Mouse (Mus musculus): ENCODE data around the gene Zfp791. TPM values are rescaled to one million over a fixed set of nuclear protein-coding genes. Genes with fewer than 3 reads are reported as not detected.
A peak's percentile ranks its signal among the peaks of the same experiment; 100 is the strongest.

Gene Zfp791
- polyA plus RNA-seq, 1 experiment from 2014 or later, result 3.1 TPM

GRCm38 (mm10) chr8:85067155-85067554 is 55.7 kb downstream of the Zfp791 start:
- no peaks in the 10 kb centered on the region for H3K27me3 ChIP-seq
- H3K4me2 ChIP-seq, result no peak overlapping the region
- H3K36me3 ChIP-seq, result peaks cover 58% of the 10 kb centered on the region
- 91% methylated on average over 2 of the region's 2 CpGs for WGBS
- H3K9ac ChIP-seq, result no peak overlapping the region
- peaks cover 14% of the 10 kb centered on the region for H3K4me1 ChIP-seq (replicated peaks)
- H3K27ac ChIP-seq, result no peak overlapping the region
- H3K4me3 ChIP-seq, result no peak overlapping the region
- ATAC-seq (ENCODE audit: low FRiP score), result no peak
- no peaks in the 10 kb centered on the region for H3K9me3 ChIP-seq

GRCm38 (mm10) chr8:85065213-85065612 is 57.7 kb downstream of the Zfp791 start:
- Histone ChIP-seq H3K36me3 (peaks cover 62% of the 10 kb centered on the region), H3K4me1 (replicated peaks) (peaks cover 24% of the 10 kb centered on the region), H3K4me3 (no peak overlapping the region), H3K9me3 (no peaks in the 10 kb centered on the region), H3K27me3 (no peaks in the 10 kb centered on the region), H3K27ac (no peak overlapping the region), H3K9ac (no peak overlapping the region), H3K4me2 (no peak overlapping the region)
- ATAC-seq (ENCODE audit: low FRiP score), result no peak
- WGBS, result 43% methylated on average over 2 of the region's 2 CpGs

GRCm38 (mm10) chr8:85062603-85063002 is 60.3 kb downstream of the Zfp791 start:
- no peak overlapping the region for H3K4me3 ChIP-seq
- 94% methylated on average over 4 of the region's 4 CpGs for WGBS
- H3K36me3 ChIP-seq, result peaks cover 47% of the 10 kb centered on the region
- peaks cover 24% of the 10 kb centered on the region for H3K4me1 ChIP-seq (replicated peaks)
- no peak for ATAC-seq (ENCODE audit: low FRiP score)
- no peaks in the 10 kb centered on the region for H3K27me3 ChIP-seq
- no peak overlapping the region for H3K9ac ChIP-seq
- H3K27ac ChIP-seq, result no peak overlapping the region
- peak overlapping the region; percentile 95; the same call in 1 of the 2 replicates for H3K4me2 ChIP-seq
- H3K9me3 ChIP-seq, result no peaks in the 10 kb centered on the region

GRCm38 (mm10) chr8:85059879-85060616 is 62.8 kb downstream of the Zfp791 start, which contains the start of gene Fbxw9:
TSS of gene Fbxw9 (plus strand) at chr8:85060055.
- WGBS, result 0% methylated on average over 53 of the region's 53 CpGs
- Histone ChIP-seq H3K27me3 (no peaks in the 10 kb centered on the region), H3K9ac (peak within 1 kb of the TSS; percentile 91), H3K4me3 (peak within 1 kb of the TSS; percentile 94), H3K36me3 (peaks cover 46% of the 10 kb centered on the region), H3K27ac (peak within 1 kb of the TSS; percentile 70), H3K4me1 (replicated peaks) (peaks cover 24% of the 10 kb centered on the region), H3K4me2 (peak within 1 kb of the TSS; percentile 95), H3K9me3 (no peaks in the 10 kb centered on the region)
- ATAC-seq (ENCODE audit: low FRiP score), result peak; percentile 92

Small RNA genes lying within 50 kb of the gene (microRNA-seq; reads per million reads assigned to microRNA genes)
- gene Gm23388 (4.2 reads per million, percentile 13 among the genes with 10 or more reads in this experiment), gene Mir7070 (1.4 reads per million)

Other genes with a start within 250 kb of the Zfp791 start
- gene Gcdh, start 229.2 kb downstream of the Zfp791 start, polyA plus RNA-seq (2015; fragmentation: Nextera tagmentation; extraction: Ambion mirVana), result 33.1 TPM in 2 replicates
- 0.64 and 1.00 TPM in 2 replicates for gene Klf1, start 221.2 kb downstream of the Zfp791 start, polyA plus RNA-seq (2015; fragmentation: Nextera tagmentation; extraction: Ambion mirVana)
- 5.8 and 6.0 TPM in 2 replicates for gene Dnase2a, start 214.5 kb downstream of the Zfp791 start, polyA plus RNA-seq (2015; fragmentation: Nextera tagmentation; extraction: Ambion mirVana)
- gene Mast1, start 185.7 kb downstream of the Zfp791 start, polyA plus RNA-seq (2015; fragmentation: Nextera tagmentation; extraction: Ambion mirVana), result 59.1 and 62.2 TPM in 2 replicates
- 1.8 and 2.4 TPM in 2 replicates for gene Rtbdn, start 176.1 kb downstream of the Zfp791 start, polyA plus RNA-seq (2015; fragmentation: Nextera tagmentation; extraction: Ambion mirVana)
- not detected in 2 replicates for gene Gm49661, start 153.7 kb downstream of the Zfp791 start, polyA plus RNA-seq (2015; fragmentation: Nextera tagmentation; extraction: Ambion mirVana)
- gene Prdx2, start 153.5 kb downstream of the Zfp791 start, polyA plus RNA-seq (2015; fragmentation: Nextera tagmentation; extraction: Ambion mirVana), result 1,362 and 1,388 TPM in 2 replicates
- gene Rnaseh2a, start 153.3 kb downstream of the Zfp791 start, polyA plus RNA-seq (2015; fragmentation: Nextera tagmentation; extraction: Ambion mirVana), result 61.4 and 62.1 TPM in 2 replicates
- gene Junb, start 144.4 kb downstream of the Zfp791 start, polyA plus RNA-seq (2015; fragmentation: Nextera tagmentation; extraction: Ambion mirVana), result 5.2 and 5.9 TPM in 2 replicates
- gene Hook2, start 132.5 kb downstream of the Zfp791 start, polyA plus RNA-seq (2015; fragmentation: Nextera tagmentation; extraction: Ambion mirVana), result 25.1 and 25.5 TPM in 2 replicates
- not detected in 2 replicates for gene Best2, start 108.6 kb downstream of the Zfp791 start, polyA plus RNA-seq (2015; fragmentation: Nextera tagmentation; extraction: Ambion mirVana)
- gene Asna1, start 97.8 kb downstream of the Zfp791 start, polyA plus RNA-seq (2015; fragmentation: Nextera tagmentation; extraction: Ambion mirVana), result 151 and 157 TPM in 2 replicates
- gene Trir, start 96.3 kb downstream of the Zfp791 start, polyA plus RNA-seq (2015; fragmentation: Nextera tagmentation; extraction: Ambion mirVana), result 139 and 141 TPM in 2 replicates
- 48.8 and 54.7 TPM in 2 replicates for gene Tnpo2, start 86.2 kb downstream of the Zfp791 start, polyA plus RNA-seq (2015; fragmentation: Nextera tagmentation; extraction: Ambion mirVana)
- 59.2 and 66.2 TPM in 2 replicates for gene Fbxw9, start 63.0 kb downstream of the Zfp791 start, polyA plus RNA-seq (2015; fragmentation: Nextera tagmentation; extraction: Ambion mirVana)
- 0.78 and 1.3 TPM in 2 replicates for gene Gm5741, start 55.1 kb downstream of the Zfp791 start, polyA plus RNA-seq (2015; fragmentation: Nextera tagmentation; extraction: Ambion mirVana)
- 90.5 and 96.4 TPM in 2 replicates for gene Dhps, start 51.3 kb downstream of the Zfp791 start, polyA plus RNA-seq (2015; fragmentation: Nextera tagmentation; extraction: Ambion mirVana)
- gene Wdr83os, start 42.4 kb downstream of the Zfp791 start, polyA plus RNA-seq (2015; fragmentation: Nextera tagmentation; extraction: Ambion mirVana), result 109 and 112 TPM in 2 replicates
- 50.5 and 53.0 TPM in 2 replicates for gene Wdr83, start 41.8 kb downstream of the Zfp791 start, polyA plus RNA-seq (2015; fragmentation: Nextera tagmentation; extraction: Ambion mirVana)
- 17.7 and 19.4 TPM in 2 replicates for gene Man2b1, start 39.8 kb downstream of the Zfp791 start, polyA plus RNA-seq (2015; fragmentation: Nextera tagmentation; extraction: Ambion mirVana)
- gene Cks1brt, start 28.8 kb upstream of the Zfp791 start, polyA plus RNA-seq (2015; fragmentation: Nextera tagmentation; extraction: Ambion mirVana), result not detected in 2 replicates
- gene Olfr371, start 102.9 kb upstream of the Zfp791 start, polyA plus RNA-seq (2015; fragmentation: Nextera tagmentation; extraction: Ambion mirVana), result not detected in 2 replicates
- gene Orc6, start 176.5 kb upstream of the Zfp791 start, polyA plus RNA-seq (2015; fragmentation: Nextera tagmentation; extraction: Ambion mirVana), result 70.5 and 77.0 TPM in 2 replicates
- gene Vps35, start 176.7 kb upstream of the Zfp791 start, polyA plus RNA-seq (2015; fragmentation: Nextera tagmentation; extraction: Ambion mirVana), result 169 and 179 TPM in 2 replicates

Data from hindbrain, embryonic 13.5 days (tissue).